Mouse (Mus musculus) lung, embryonic 15.5 days (tissue): ENCODE results near the gene Bsn. TPM values are rescaled to one million over a fixed set of nuclear protein-coding genes. Genes with fewer than 3 reads are reported as not detected.
"Not testable (repeated sequence)": the region's sequence is repeated elsewhere in the genome, so short reads cannot be mapped to it uniquely, and the experiment has no call there.

Experiments
- ATAC-seq: fragments of 200-750 bp; cut with Nextera tagmentation; 2 replicates; pipeline ENCODE4 v1.8.0; 2017; ENCODE audit warnings: moderate number of reproducible peaks, borderline replicate concordance; ENCODE audit not compliant: low FRiP score, low TSS enrichment; ENCODE audit errors: extremely low read depth
- H3K27ac ChIP-seq: fragments of 300-500 bp; sonication (generic); 2 replicates; pipeline ENCODE4 v1.5.1; 2015; ENCODE audit warnings: moderate library complexity, mild to moderate bottlenecking, inconsistent platforms
- H3K27me3 ChIP-seq: fragments of 300-500 bp; sonication (generic); 2 replicates; pipeline ENCODE4 v1.6.1; 2015; ENCODE audit warnings: inconsistent platforms
- H3K36me3 ChIP-seq: fragments of 300-500 bp; sonication (generic); 2 replicates; pipeline ENCODE4 v1.6.1; 2015; ENCODE audit warnings: inconsistent platforms
- H3K4me1 ChIP-seq: fragments of 300-500 bp; sonication (generic); 2 replicates; pipeline ENCODE4 v1.6.1; 2015; ENCODE audit warnings: inconsistent platforms
- H3K4me2 ChIP-seq: fragments of 300-500 bp; sonication (generic); 2 replicates; pipeline ENCODE4 v1.6.1; 2015; ENCODE audit warnings: inconsistent platforms, mild to moderate bottlenecking, moderate library complexity
- H3K4me3 ChIP-seq: fragments of 300-500 bp; sonication (generic); 2 replicates; pipeline ENCODE4 v1.5.1; 2015; ENCODE audit warnings: mild to moderate bottlenecking, inconsistent platforms
- H3K9ac ChIP-seq: fragments of 300-500 bp; sonication (generic); 2 replicates; pipeline ENCODE4 v1.6.1; 2015; ENCODE audit warnings: inconsistent platforms
- H3K9me3 ChIP-seq: fragments of 300-500 bp; sonication (generic); 2 replicates; pipeline ENCODE4 v1.6.1; 2016; ENCODE audit warnings: inconsistent platforms
- WGBS: fragments of 180-500 bp; shearing (Covaris S2); methylation state at CpG from one replicate; pipeline ENCODE4 v1.1.7; 2015; 5-methylcytosine and 5-hydroxymethylcytosine counted together
- polyA plus RNA-seq: library from polyadenylated mRNA; unstranded; fragments of >200 nt; fragmentation: Nextera tagmentation; extraction: Ambion mirVana; gene quantifications from 2 replicates; pipeline ENCODE4 v1.2.1, GENCODE M21; 2015

Gene Bsn
- polyA plus RNA-seq, 1 experiment from 2014 or later, result 0.34 TPM

GRCm38 (mm10) chr9:108144371-108145270 is 45.6 kb downstream of the Bsn start:
- Histone ChIP-seq H3K4me2 (no peak overlapping the region), H3K36me3 (no peaks in the 10 kb centered on the region), H3K9ac (no peak overlapping the region), H3K27ac (peak overlapping the region; percentile 64), H3K4me3 (no peak overlapping the region), H3K27me3 (no peaks in the 10 kb centered on the region), H3K4me1 (peaks cover 12% of the 10 kb centered on the region; the same call in 1 of the 2 replicates), H3K9me3 (no peaks in the 10 kb centered on the region)
- WGBS, result 53% methylated on average over 17 of the region's 17 CpGs
- peak; percentile 81 for ATAC-seq

GRCm38 (mm10) chr9:108143470-108143869 is 46.7 kb downstream of the Bsn start:
- Histone ChIP-seq H3K4me1 (peaks cover 12% of the 10 kb centered on the region; the same call in 1 of the 2 replicates), H3K36me3 (no peaks in the 10 kb centered on the region), H3K27ac (no peak overlapping the region), H3K27me3 (no peaks in the 10 kb centered on the region), H3K4me3 (no peak overlapping the region), H3K4me2 (no peak overlapping the region), H3K9me3 (no peaks in the 10 kb centered on the region), H3K9ac (no peak overlapping the region)
- ATAC-seq, result no peak
- 88% methylated on average over 2 of the region's 2 CpGs for WGBS

GRCm38 (mm10) chr9:108141387-108141786 is 48.8 kb downstream of the Bsn start:
- WGBS, result 70% methylated on average over 10 of the region's 10 CpGs

GRCm38 (mm10) chr9:108139963-108140695 is 50.1 kb downstream of the Bsn start:
- H3K27ac ChIP-seq, result no peak overlapping the region; the same call in 1 of the 2 replicates
- ATAC-seq, result no peak
- H3K36me3 ChIP-seq, result no peaks in the 10 kb centered on the region

More at GRCm38 (mm10) chr9:108141387-108141786, 48.8 kb downstream of the Bsn start:
- H3K9ac ChIP-seq, result no peak overlapping the region
- H3K27ac ChIP-seq, result no peak overlapping the region
- no peaks in the 10 kb centered on the region for H3K27me3 ChIP-seq
- H3K4me1 ChIP-seq, result peaks cover 21% of the 10 kb centered on the region; the same call in 1 of the 2 replicates
- H3K9me3 ChIP-seq, result no peaks in the 10 kb centered on the region
- H3K4me2 ChIP-seq, result no peak overlapping the region
- no peak overlapping the region for H3K4me3 ChIP-seq
- ATAC-seq, result no peak
- no peaks in the 10 kb centered on the region for H3K36me3 ChIP-seq

GRCm38 (mm10) chr9:108139169-108139962 is 50.8 kb downstream of the Bsn start:
- Histone ChIP-seq H3K36me3 (no peaks in the 10 kb centered on the region), H3K27me3 (no peaks in the 10 kb centered on the region), H3K9me3 (no peaks in the 10 kb centered on the region), H3K4me2 (no peak overlapping the region), H3K4me1 (peaks cover 21% of the 10 kb centered on the region; the same call in 1 of the 2 replicates), H3K4me3 (no peak overlapping the region), H3K27ac (no peak overlapping the region), H3K9ac (no peak overlapping the region)
- ATAC-seq, result no peak
- 74% methylated on average over 17 of the region's 17 CpGs for WGBS

More at GRCm38 (mm10) chr9:108139963-108140695, 50.1 kb downstream of the Bsn start:
- Histone ChIP-seq H3K4me1 (peaks cover 21% of the 10 kb centered on the region; the same call in 1 of the 2 replicates), H3K9me3 (no peaks in the 10 kb centered on the region), H3K4me2 (no peak overlapping the region), H3K27me3 (no peaks in the 10 kb centered on the region), H3K4me3 (no peak overlapping the region), H3K9ac (no peak overlapping the region)
- 74% methylated on average over 7 of the region's 7 CpGs for WGBS

- Histone ChIP-seq H3K36me3 (no peaks in the 10 kb centered on the region), H3K27ac (no peak overlapping the region), H3K4me3 (no peak overlapping the region), H3K9ac (no peak overlapping the region), H3K4me1 (0 out of 2 replicates have a peak, but pooled peaks cover 16% of the 10 kb centered on the region), H3K27me3 (no peaks in the 10 kb centered on the region), H3K4me2 (no peak overlapping the region), H3K9me3 (no peaks in the 10 kb centered on the region)
- WGBS, result 73% methylated on average over 6 of the region's 6 CpGs
- ATAC-seq, result no peak
Observed at GRCm38 (mm10) chr9:108138118-108138517, 52.1 kb downstream of the Bsn start.

GRCm38 (mm10) chr9:108137523-108137922 is 52.7 kb downstream of the Bsn start:
- no peaks in the 10 kb centered on the region for H3K27me3 ChIP-seq
- H3K27ac ChIP-seq, result no peak overlapping the region
- no peaks in the 10 kb centered on the region for H3K9me3 ChIP-seq
- H3K36me3 ChIP-seq, result no peaks in the 10 kb centered on the region
- WGBS, result 36% methylated on average over 17 of the region's 17 CpGs
- H3K9ac ChIP-seq, result no peak overlapping the region
- 0 out of 2 replicates have a peak, but pooled peaks cover 16% of the 10 kb centered on the region for H3K4me1 ChIP-seq
- ATAC-seq, result no peak
- no peak overlapping the region for H3K4me3 ChIP-seq
- no peak overlapping the region for H3K4me2 ChIP-seq

- ATAC-seq, result no peak
- H3K27ac ChIP-seq, result no peak overlapping the region
- H3K27me3 ChIP-seq, result no peaks in the 10 kb centered on the region
- H3K4me1 ChIP-seq, result 0 out of 2 replicates have a peak, but pooled peaks cover 16% of the 10 kb centered on the region
- no peaks in the 10 kb centered on the region for H3K36me3 ChIP-seq
- H3K4me2 ChIP-seq, result no peak overlapping the region
- 67% methylated on average over 6 of the region's 6 CpGs for WGBS
- H3K9me3 ChIP-seq, result no peaks in the 10 kb centered on the region
- no peak overlapping the region for H3K4me3 ChIP-seq
- no peak overlapping the region for H3K9ac ChIP-seq
Observed at GRCm38 (mm10) chr9:108136930-108137462, 53.2 kb downstream of the Bsn start.

GRCm38 (mm10) chr9:108136225-108136624 is 54.0 kb downstream of the Bsn start:
- ATAC-seq, result no peak
- WGBS, result 63% methylated on average over 1 of the region's 1 CpGs

GRCm38 (mm10) chr9:108135679-108136078 is 54.5 kb downstream of the Bsn start:
- H3K9me3 ChIP-seq, ATAC-seq, H3K27ac ChIP-seq, H3K27me3 ChIP-seq, H3K36me3 ChIP-seq, H3K4me2 ChIP-seq, H3K9ac ChIP-seq, H3K4me3 ChIP-seq: not testable (repeated sequence)
- 87% methylated on average over 3 of the region's 3 CpGs for WGBS
- 0 out of 2 replicates have a peak, but pooled peaks cover 13% of the 10 kb centered on the region for H3K4me1 ChIP-seq

More at GRCm38 (mm10) chr9:108136225-108136624, 54.0 kb downstream of the Bsn start:
- Histone ChIP-seq H3K4me1 (0 out of 2 replicates have a peak, but pooled peaks cover 16% of the 10 kb centered on the region), H3K9ac (no peak overlapping the region), H3K27me3 (no peaks in the 10 kb centered on the region), H3K9me3 (no peaks in the 10 kb centered on the region), H3K27ac (no peak overlapping the region), H3K36me3 (no peaks in the 10 kb centered on the region), H3K4me3 (no peak overlapping the region), H3K4me2 (no peak overlapping the region)

- 0 out of 2 replicates have a peak, but pooled peaks cover 9% of the 10 kb centered on the region for H3K4me1 ChIP-seq
- no peak overlapping the region for H3K9ac ChIP-seq
- no peak overlapping the region for H3K4me3 ChIP-seq
- H3K36me3 ChIP-seq, result no peaks in the 10 kb centered on the region
- no peak overlapping the region for H3K4me2 ChIP-seq
- H3K27ac ChIP-seq, result no peak overlapping the region
- no peaks in the 10 kb centered on the region for H3K27me3 ChIP-seq
- no peak for ATAC-seq
- H3K9me3 ChIP-seq, result no peaks in the 10 kb centered on the region
- WGBS, result 71% methylated on average over 1 of the region's 1 CpGs
Observed at GRCm38 (mm10) chr9:108133478-108133877, 56.7 kb downstream of the Bsn start.
